Mouse (Mus musculus): ENCODE measurements around the gene Pros1.

Pros1 gene

DNA sequence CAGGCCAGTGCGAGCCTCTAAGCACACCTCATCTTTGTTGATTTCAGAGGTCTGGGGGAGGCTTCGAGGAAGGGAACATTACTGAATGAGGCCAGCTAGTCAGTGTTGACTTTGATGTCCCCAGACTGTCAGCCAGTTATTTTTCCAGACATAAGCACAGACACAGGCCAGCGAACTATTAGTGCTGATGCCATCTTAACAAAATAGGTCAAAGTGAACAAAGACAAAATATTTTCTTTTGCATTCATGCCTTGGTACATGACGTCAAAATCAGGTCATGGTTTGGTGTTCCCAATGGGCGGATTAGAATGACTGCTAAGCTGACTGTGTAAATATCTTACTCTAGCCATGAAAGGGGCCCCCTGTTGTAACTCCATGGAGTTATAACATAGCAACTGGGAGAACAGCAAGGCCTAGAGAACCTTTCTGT, 18.6 kb downstream of the Pros1 start:
- no peak for DNase-seq

DNA sequence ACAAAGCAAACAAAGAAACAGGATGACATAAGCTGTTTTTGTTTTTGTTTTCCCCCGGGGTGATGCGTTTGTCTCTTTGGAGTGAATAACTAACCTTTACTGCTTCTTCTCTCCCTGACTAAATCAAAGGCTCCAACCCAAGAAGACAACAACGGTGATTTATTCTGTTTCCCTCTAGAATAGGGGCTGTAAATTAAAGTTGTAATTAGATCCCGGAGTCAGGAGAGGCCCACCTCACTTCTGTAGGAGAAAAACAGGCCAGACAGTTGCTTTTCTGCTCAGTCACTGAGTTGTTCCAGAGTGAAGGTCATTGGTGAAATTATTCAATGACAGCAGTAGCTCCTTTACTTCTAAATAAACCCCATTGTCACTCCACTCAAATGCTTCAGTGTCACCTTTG, 19.1 kb downstream of the Pros1 start:
- DNase-seq = no peak

DNA sequence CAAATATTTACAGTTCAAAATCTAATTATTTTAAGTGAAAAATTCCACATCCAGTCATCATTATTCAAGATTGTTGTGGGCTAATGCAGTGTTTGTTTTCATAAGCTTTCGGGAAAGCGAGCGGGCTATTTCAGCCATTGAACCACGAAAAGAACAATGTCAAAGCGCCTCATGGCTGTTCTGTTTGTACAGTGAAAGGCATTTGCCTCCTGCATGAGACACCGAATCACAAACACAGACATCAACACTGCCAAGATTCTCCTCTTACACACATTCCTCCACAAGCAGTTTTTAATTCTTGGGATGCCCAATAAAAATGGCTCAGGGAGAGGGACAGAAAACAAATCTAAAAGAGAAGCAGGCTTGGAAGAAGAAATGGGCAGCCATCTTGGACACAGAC, 20.0 kb downstream of the Pros1 start:
- no peak for DNase-seq

DNA sequence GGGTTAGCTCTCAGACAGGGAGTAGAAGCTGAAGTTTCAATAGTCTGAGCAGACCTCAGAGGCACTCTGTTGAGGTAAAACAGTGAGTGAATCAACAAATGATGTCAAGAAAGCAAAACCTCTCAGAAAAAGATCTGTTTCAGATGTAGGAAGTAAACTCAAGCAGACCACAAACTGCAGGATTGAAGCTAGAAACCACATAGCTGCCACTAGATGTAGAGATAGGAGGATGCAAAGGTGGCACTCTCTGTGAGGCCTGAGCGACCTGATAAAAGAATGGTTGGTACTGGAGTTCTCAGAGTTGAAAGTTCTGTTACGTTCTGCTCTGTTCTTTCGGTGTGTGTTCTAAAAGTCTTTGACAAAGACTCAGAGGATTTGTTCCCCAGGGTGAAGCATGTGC, 41.7 kb downstream of the Pros1 start:
- DNase-seq = no peak

DNA sequence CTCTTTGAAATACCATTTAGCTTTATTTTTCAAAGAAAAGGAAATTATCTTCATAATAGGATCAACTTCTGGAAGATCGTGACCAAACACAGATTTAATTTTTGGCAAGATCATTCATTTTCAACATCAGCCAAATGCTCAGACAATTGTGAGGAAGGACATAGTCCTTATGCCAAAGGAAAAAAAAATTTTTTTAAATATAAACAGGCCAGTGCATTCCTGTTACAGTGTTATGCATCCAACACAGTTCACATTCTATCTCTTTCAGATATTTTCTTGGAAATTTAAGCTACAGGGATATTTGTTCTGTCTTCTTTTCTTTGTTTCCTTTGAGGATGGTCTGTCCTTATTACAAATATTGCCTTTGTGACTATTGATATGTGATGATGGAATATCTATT, 57.3 kb downstream of the Pros1 start:
- DNase-seq = no peak

DNA sequence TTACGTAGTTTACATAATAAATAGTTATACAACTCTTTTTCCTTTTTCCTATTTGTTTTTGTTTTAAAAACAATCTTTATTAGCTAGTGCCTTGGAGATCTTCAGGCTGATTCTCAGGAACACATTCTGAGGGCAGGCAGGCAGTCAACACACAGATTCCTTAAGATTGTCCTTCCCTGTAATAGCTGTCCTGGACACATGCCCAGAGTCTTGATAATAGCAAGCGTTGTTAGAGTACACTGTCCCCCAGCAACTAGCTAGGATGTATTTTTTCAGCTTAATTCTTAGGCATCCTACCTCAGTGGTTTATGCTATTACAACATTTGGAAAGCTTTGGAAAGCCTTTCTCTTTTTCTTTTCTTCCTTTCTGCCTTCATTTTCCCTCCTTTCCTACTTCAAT, 58.1 kb downstream of the Pros1 start:
- peak; percentile 5 for DNase-seq

DNA sequence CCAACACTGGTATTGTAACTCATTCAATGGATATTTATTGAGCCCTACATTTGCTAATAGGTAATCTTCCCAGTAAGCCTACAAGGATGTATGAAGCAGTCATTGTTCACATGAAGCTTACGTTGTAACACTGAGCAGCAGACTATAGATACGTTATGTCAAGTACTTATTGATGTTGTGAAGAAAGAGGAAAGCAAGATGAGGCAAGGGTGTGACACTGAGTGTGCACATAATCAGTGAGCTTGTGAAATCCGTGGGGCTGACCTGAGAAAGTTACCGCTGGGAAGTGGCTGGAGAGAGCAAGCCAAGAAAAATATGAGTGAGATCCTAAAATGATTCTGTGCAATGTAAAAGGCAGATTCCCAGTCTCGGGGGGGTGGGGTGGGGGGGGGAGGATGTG, 61.4 kb downstream of the Pros1 start:
- DNase-seq = no peak

DNA sequence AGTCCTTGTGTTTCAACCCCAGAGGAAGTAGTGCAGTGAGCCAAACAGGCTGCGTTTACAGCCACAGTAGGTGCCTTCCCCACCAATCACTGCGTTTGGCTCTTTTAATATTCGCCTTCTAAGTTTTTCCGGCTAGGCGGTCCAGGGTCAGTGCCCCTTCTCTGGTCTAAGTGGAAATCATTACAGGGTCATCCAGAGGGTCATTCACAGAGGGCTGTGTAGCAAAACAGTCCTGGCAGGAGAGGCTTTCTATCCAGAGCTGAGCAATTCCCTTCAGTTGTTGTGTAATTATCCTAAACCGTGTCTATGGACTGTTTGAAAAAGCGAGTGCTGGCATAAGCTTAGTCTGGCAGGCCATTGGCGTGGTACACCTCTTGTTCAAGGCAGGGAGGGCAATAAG, 68.1 kb downstream of the Pros1 start:
- peak; percentile 4 for DNase-seq

DNA sequence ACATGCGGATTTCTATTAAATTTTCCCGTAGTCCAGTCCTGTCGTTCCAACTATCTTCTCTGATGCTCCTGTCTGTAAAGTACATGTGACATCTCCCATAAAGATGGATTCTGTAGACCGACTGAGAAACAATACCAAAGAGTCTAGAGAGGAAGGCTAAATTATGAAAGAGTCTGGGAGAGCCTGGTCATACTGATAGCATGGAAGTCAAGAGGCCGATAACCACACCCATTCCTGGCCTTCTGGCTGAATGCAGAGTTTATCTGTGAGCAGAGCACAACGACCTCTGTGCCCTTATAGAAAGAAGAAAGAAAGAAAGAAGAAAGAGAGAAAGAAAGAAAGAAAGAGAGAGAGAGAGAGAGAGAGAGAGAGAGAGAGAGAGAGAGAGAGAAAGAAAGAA, 77.2 kb downstream of the Pros1 start:
- no peak for DNase-seq

DNA sequence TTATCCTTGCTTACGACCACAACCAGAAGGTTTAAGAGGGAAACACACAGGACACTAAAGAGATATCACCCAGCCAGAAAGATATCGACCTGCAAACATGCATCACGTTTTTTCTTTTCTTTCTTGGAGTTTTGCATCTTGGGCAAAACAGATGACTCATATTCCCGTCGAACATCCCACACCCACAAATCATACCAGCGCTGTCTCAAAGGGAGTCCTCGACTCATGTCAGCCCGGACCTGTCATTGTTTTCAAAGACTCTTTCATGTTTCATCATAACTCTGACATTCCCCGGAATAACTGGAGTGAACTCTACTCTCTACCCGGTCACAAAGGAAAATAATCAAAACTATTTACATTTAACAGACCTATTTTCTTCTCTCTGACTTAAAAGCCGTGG, 82.2 kb downstream of the Pros1 start:
- DNase-seq = no peak

DNA sequence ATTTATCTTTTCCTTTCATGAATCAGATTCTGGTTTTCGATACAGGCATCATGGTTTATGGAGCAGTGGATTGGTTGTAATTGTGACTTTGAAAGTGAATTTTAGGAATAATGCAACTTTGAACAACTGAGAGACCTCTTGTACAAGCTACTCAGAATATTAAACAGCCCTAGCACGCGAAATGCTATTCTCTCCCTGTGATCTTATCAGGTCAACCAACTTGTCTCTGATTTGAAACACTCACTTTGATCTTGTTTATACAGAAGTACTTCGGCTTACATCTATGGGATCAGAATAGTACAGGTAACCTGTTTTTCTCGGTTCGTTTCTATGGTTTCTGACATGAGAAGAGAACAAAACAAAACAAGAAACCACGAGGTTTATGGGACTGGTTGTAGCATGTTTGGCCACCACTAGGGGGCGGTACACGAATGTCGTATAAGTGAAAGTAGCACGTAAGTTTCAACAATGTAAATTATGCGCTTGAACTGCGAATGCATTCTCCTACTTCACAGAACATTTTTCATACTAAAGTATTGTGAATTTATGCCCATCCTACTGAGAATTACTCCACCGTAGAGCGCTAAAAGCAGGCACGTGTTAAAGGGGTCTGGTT, 86.4 kb downstream of the Pros1 start:
- peak; percentile 78 for DNase-seq

DNA sequence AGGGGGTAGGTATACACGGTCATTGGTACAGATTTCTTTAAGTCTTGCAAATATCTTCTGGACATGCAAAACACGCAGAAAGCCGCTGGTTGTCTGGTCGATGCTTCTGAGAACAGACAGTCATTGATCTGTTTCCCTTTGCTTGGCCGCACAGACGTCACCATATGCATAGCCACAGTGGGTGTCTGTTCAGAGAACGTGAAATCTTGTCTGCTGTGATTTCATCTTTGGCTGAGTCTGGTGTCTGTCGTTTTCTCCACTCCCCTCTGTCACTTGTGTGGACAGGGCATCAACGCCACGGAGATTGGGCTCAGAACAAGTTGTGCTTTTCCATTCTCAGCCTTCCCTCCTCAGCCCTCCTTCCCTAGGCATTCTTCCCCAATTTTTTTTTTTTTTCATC, 87.7 kb downstream of the Pros1 start:
- no peak for DNase-seq

DNA sequence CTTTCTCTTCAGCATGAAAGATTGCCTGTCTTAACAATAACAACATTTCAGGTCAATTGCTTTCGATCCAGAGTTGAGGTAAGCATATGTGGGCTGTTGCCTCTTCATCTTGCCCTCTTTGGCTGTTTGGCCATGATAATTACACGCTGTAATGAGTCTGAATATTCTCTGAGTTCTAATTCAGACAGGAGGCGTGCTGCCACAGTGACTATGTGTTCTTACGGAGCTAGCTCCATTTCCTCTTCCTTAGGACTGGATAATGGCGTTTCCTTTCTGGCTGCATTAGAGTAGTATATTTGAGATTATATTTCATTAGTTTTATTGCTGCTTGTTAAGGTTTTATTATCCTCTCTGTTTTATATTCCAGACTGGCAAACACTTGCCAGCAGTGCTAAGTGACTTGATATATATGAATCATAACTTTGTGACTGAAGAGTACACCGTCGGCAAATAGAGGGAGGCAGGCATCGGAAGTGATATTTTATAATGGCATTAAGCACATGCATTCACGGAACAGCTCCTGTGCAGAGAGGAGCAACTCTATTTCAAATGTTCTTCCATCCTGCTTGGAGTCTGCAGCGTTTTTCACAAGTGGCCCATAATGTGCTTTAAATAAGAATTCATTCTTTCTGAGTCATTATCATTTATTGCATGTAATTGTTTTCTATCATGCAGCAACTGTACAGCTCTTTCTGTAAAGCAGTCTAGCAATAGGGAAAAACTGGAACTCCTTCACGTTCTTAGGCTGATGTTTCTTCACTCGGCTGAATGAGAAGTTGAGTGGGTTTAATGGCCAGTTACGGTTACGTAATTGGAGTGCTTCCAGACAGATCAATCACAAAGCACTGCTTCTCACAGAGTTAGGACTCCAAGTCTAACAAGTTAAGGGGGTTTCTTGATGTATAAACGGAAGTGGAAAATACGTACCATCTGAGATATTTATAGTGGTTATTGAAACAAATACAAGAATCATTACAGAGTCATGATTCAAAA, 88.6 kb downstream of the Pros1 start:
- DNase-seq = no peak

DNA sequence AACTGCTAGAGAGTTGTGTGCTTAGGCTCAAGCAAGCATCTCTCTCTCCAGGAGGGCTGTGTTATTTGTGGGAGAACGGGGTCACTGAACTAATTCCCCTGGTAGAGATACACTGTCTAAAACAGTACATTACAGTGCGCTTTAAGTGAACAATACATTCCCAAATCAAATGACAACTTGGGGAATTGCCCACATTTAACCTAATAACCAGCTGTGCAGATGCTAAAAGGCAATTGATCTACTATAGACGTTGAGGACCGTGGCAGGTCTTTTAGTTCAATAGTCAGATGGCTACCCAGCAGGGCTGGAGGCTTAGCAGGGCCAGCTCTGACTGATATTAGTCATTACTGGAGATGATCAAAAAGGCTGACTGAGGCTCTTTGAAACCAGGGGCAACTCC, 104.4 kb downstream of the Pros1 start:
- no peak for DNase-seq

DNA sequence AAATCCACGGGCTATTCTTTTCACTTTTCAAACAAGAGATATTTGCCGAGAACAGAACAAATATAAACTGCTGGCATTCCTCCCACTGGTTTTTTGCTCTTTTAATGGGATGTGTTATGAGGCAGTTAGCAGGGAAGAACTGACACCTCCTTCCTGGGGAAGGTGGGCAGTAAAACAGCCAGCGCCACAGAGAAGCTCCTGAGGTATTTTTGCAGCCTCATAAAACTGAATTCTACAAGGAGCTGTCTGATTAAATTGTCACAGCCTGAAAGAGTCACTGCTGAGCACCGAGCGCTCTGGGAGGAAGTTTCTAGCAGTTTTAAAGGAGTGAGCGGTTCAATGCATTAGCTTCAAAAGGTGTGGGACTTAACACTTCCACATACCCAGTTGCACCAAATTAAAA, 110.3 kb downstream of the Pros1 start:
- DNase-seq = no peak

DNA sequence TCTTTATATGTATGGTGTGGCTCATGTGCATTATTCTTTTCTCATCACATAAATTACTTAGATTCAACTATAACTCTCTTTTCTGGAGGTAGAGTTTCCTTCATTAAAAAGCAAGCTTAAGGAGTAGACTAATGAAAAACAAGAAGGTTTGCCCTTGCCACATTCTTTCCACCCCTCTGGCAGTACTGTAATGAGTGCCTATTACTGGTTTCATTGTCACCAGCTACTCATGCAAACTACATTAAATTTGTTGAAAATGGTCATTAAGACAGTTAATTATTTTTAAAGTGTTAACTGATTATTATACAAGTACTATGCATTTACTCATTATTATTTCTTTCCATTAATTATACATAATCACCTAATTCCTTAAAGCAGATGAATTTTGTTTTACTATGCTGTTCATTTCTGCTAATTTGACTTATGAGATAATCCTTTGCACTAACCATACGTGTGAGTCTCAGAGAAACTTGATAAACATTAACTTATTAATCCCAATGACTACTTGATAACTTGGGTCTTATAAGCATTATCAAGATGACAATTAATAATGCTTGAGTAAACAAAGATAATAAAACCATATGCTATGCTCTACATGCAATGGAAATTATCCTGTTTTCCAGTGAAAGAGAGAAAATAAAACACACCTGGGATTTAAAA, 117.7 kb downstream of the Pros1 start:
- DNase-seq = no peak

DNA sequence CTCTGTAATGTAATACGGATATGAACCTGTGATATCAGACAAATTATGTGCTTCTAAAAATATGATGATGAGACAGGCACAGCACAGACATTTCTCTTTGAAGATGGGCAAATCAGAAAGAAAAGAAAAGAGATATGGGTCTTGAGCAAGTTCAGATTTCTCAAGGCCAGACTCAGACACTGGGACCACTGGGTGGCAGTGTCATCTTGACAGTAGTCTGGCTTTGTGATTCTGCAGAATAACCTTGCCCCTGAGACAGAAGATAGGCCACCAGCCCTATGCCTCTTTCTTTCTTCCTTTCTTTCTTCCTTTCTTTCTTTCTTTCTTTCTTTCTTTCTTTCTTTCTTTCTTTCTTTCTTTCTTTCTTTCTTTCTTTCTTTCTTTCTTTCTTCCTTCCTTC, 120.8 kb downstream of the Pros1 start:
- peak; percentile 16 for DNase-seq
